Mouse (Mus musculus) embryonic facial prominence, embryonic 10.5 days (tissue): ENCODE measurements around the gene Cdkl3. TPM values are rescaled to one million over a fixed set of nuclear protein-coding genes. Genes with fewer than 3 reads are reported as not detected.

ENCODE experiments used
- DNase-seq: peaks from one replicate; pipeline ENCODE4 v3.0.0-alpha.2; 2017; ENCODE audit warnings: low spot score
- H3K27ac ChIP-seq: fragments of 300-500 bp; sonication (generic); replicated peaks from 2 replicates; pipeline ENCODE4 v1.5.1; 2016; ENCODE audit warnings: mild to moderate bottlenecking
- H3K27me3 ChIP-seq: fragments of 300-500 bp; sonication (generic); replicated peaks from 2 replicates; pipeline ENCODE4 v1.6.1; 2016; ENCODE audit warnings: low read depth, mild to moderate bottlenecking; ENCODE audit not compliant: poor library complexity, severe bottlenecking
- H3K36me3 ChIP-seq: fragments of 300-500 bp; sonication (generic); replicated peaks from 2 replicates; pipeline ENCODE4 v1.6.1; 2016; ENCODE audit warnings: mild to moderate bottlenecking, moderate library complexity
- H3K4me1 ChIP-seq: fragments of 300-500 bp; sonication (generic); 2 replicates; pipeline ENCODE4 v1.6.1; 2016
- H3K4me3 ChIP-seq: fragments of 300-500 bp; sonication (generic); 2 replicates; pipeline ENCODE4 v1.5.1; 2016; ENCODE audit warnings: mild to moderate bottlenecking, moderate library complexity
- H3K9me3 ChIP-seq: fragments of 300-500 bp; sonication (generic); 2 replicates; pipeline ENCODE4 v1.6.1; 2016; ENCODE audit warnings: mild to moderate bottlenecking
- WGBS: fragments of 180-500 bp; shearing (Covaris S2); methylation state at CpG from one replicate; pipeline ENCODE4 v1.1.7; 2016; 5-methylcytosine and 5-hydroxymethylcytosine counted together
- polyA plus RNA-seq: library from polyadenylated mRNA; unstranded; fragments of >200 nt; fragmentation: Nextera tagmentation; extraction: Ambion mirVana; gene quantifications from 2 replicates; pipeline ENCODE4 v1.2.1, GENCODE M21; 2016

The Cdkl3 gene
- polyA plus RNA-seq, 1 experiment from 2014 or later, result 10.6 TPM

- Histone ChIP-seq H3K4me1 (peaks cover 20% of the 10 kb centered on the region), H3K36me3 (no peaks in the 10 kb centered on the region), H3K27me3 (no peaks in the 10 kb centered on the region), H3K27ac (no peak overlapping the region), H3K9me3 (no peaks in the 10 kb centered on the region), H3K4me3 (no peak overlapping the region)
- 91% methylated on average over 9 of the region's 9 CpGs for WGBS
- no peak for DNase-seq
These were observed 87.2 kb downstream of the Cdkl3 start for GRCm38 (mm10) chr11:52091261-52091660.

- no peaks in the 10 kb centered on the region for H3K27me3 ChIP-seq
- H3K4me3 ChIP-seq, result no peak overlapping the region
- H3K36me3 ChIP-seq, result no peaks in the 10 kb centered on the region
- no peak overlapping the region for H3K27ac ChIP-seq
- 73% methylated on average over 5 of the region's 5 CpGs for WGBS
- H3K4me1 ChIP-seq, result peaks cover 13% of the 10 kb centered on the region
- H3K9me3 ChIP-seq, result no peaks in the 10 kb centered on the region
- no peak for DNase-seq
These were observed 90.5 kb downstream of the Cdkl3 start for GRCm38 (mm10) chr11:52094568-52094967.

- WGBS, result 75% methylated on average over 3 of the region's 3 CpGs
- Histone ChIP-seq H3K4me3 (peak overlapping the region; percentile 98), H3K27me3 (no peaks in the 10 kb centered on the region), H3K36me3 (peaks cover 15% of the 10 kb centered on the region), H3K4me1 (peaks cover 26% of the 10 kb centered on the region), H3K9me3 (no peaks in the 10 kb centered on the region), H3K27ac (no peak overlapping the region)
- no peak for DNase-seq
These were observed 93.0 kb downstream of the Cdkl3 start for GRCm38 (mm10) chr11:52097016-52097415.

GRCm38 (mm10) chr11:52097596-52097995, 93.6 kb downstream of the Cdkl3 start:
- Histone ChIP-seq H3K27me3 (no peaks in the 10 kb centered on the region), H3K36me3 (peaks cover 15% of the 10 kb centered on the region), H3K9me3 (no peaks in the 10 kb centered on the region), H3K27ac (peak overlapping the region; percentile 100), H3K4me1 (peaks cover 26% of the 10 kb centered on the region), H3K4me3 (peak overlapping the region; percentile 98)
- WGBS, result 85% methylated on average over 2 of the region's 2 CpGs
- DNase-seq, result no peak

- Histone ChIP-seq H3K4me1 (peaks cover 26% of the 10 kb centered on the region), H3K27ac (peak within 1 kb of the TSS; percentile 100)
These were observed 94.5 kb downstream of the Cdkl3 start, which contains the start of gene Ppp2ca for GRCm38 (mm10) chr11:52098398-52098946. Gene Ppp2ca (plus strand): TSS chr11:52098681.

GRCm38 (mm10) chr11:52099031-52099761, 95.2 kb downstream of the Cdkl3 start:
- peak; percentile 91 for DNase-seq
- WGBS, result under 1% methylated on average over 72 of the region's 72 CpGs
- H3K36me3 ChIP-seq, result peaks cover 15% of the 10 kb centered on the region
- no peaks in the 10 kb centered on the region for H3K27me3 ChIP-seq
- H3K27ac ChIP-seq, result peak overlapping the region; percentile 100
- no peaks in the 10 kb centered on the region for H3K9me3 ChIP-seq
- peak overlapping the region; percentile 98 for H3K4me3 ChIP-seq
- H3K4me1 ChIP-seq, result peaks cover 26% of the 10 kb centered on the region

More at GRCm38 (mm10) chr11:52098398-52098946, 94.5 kb downstream of the Cdkl3 start, which contains the start of gene Ppp2ca:
- H3K36me3 ChIP-seq, result peaks cover 15% of the 10 kb centered on the region
- peak within 1 kb of the TSS; percentile 98 for H3K4me3 ChIP-seq
- WGBS, result under 1% methylated on average over 53 of the region's 53 CpGs
- DNase-seq, result peak; percentile 99
- H3K27me3 ChIP-seq, result no peaks in the 10 kb centered on the region
- no peaks in the 10 kb centered on the region for H3K9me3 ChIP-seq

- Histone ChIP-seq H3K27me3 (no peaks in the 10 kb centered on the region), H3K9me3 (no peaks in the 10 kb centered on the region), H3K27ac (peak overlapping the region; percentile 100), H3K36me3 (peaks cover 15% of the 10 kb centered on the region), H3K4me1 (peaks cover 26% of the 10 kb centered on the region), H3K4me3 (peak overlapping the region; percentile 98)
- 6% methylated on average over 7 of the region's 7 CpGs for WGBS
- DNase-seq, result no peak
These were observed 95.8 kb downstream of the Cdkl3 start for GRCm38 (mm10) chr11:52099771-52100219.

GRCm38 (mm10) chr11:52102977-52103376, 99.0 kb downstream of the Cdkl3 start:
- no peak for DNase-seq
- no peaks in the 10 kb centered on the region for H3K27me3 ChIP-seq
- peaks cover 23% of the 10 kb centered on the region for H3K36me3 ChIP-seq
- H3K27ac ChIP-seq, result no peak overlapping the region
- H3K4me1 ChIP-seq, result peaks cover 20% of the 10 kb centered on the region
- no peaks in the 10 kb centered on the region for H3K9me3 ChIP-seq
- 92% methylated on average over 4 of the region's 4 CpGs for WGBS
- no peak overlapping the region for H3K4me3 ChIP-seq

GRCm38 (mm10) chr11:52105503-52105902, 101.5 kb downstream of the Cdkl3 start:
- DNase-seq, result no peak
- no peak overlapping the region for H3K27ac ChIP-seq
- peaks cover 26% of the 10 kb centered on the region for H3K36me3 ChIP-seq
- H3K27me3 ChIP-seq, result no peaks in the 10 kb centered on the region
- no peak overlapping the region for H3K4me3 ChIP-seq
- no peaks in the 10 kb centered on the region for H3K9me3 ChIP-seq
- H3K4me1 ChIP-seq, result peaks cover 12% of the 10 kb centered on the region

GRCm38 (mm10) chr11:52106037-52106436, 102.0 kb downstream of the Cdkl3 start:
- H3K9me3 ChIP-seq, result no peaks in the 10 kb centered on the region
- no peak for DNase-seq
- WGBS, result 90% methylated on average over 2 of the region's 2 CpGs
- no peak overlapping the region for H3K4me3 ChIP-seq
- H3K4me1 ChIP-seq, result peaks cover 6% of the 10 kb centered on the region
- H3K27ac ChIP-seq, result no peak overlapping the region
- no peaks in the 10 kb centered on the region for H3K27me3 ChIP-seq
- peaks cover 21% of the 10 kb centered on the region for H3K36me3 ChIP-seq

GRCm38 (mm10) chr11:52106438-52106837, 102.4 kb downstream of the Cdkl3 start:
- DNase-seq, result no peak
- Histone ChIP-seq H3K4me3 (no peak overlapping the region), H3K4me1 (peaks cover 2% of the 10 kb centered on the region), H3K27me3 (no peaks in the 10 kb centered on the region), H3K36me3 (peaks cover 17% of the 10 kb centered on the region), H3K27ac (no peak overlapping the region), H3K9me3 (no peaks in the 10 kb centered on the region)
- 96% methylated on average over 1 of the region's 1 CpGs for WGBS

GRCm38 (mm10) chr11:52108796-52109195, 104.8 kb downstream of the Cdkl3 start:
- 92% methylated on average over 5 of the region's 5 CpGs for WGBS

GRCm38 (mm10) chr11:52109421-52109820, 105.4 kb downstream of the Cdkl3 start:
- H3K4me3 ChIP-seq, result no peak overlapping the region
- H3K9me3 ChIP-seq, result no peaks in the 10 kb centered on the region
- no peaks in the 10 kb centered on the region for H3K27me3 ChIP-seq
- 88% methylated on average over 1 of the region's 1 CpGs for WGBS
- H3K36me3 ChIP-seq, result peaks cover 40% of the 10 kb centered on the region
- DNase-seq, result no peak
- no peak overlapping the region for H3K27ac ChIP-seq
- H3K4me1 ChIP-seq, result no peaks in the 10 kb centered on the region

More at GRCm38 (mm10) chr11:52108796-52109195, 104.8 kb downstream of the Cdkl3 start:
- H3K4me1 ChIP-seq, result no peaks in the 10 kb centered on the region
- H3K27ac ChIP-seq, result no peak overlapping the region
- no peaks in the 10 kb centered on the region for H3K9me3 ChIP-seq
- H3K36me3 ChIP-seq, result peaks cover 34% of the 10 kb centered on the region
- no peak for DNase-seq
- H3K27me3 ChIP-seq, result no peaks in the 10 kb centered on the region
- no peak overlapping the region for H3K4me3 ChIP-seq
